Mouse (Mus musculus) kidney, postnatal 0 days (tissue): Measurements from ENCODE around the gene Sik3. TPM values are rescaled to one million over a fixed set of nuclear protein-coding genes. Genes with fewer than 3 reads are reported as not detected.

Experiments
- ATAC-seq: fragments of 200-750 bp; cut with Nextera tagmentation; replicated peaks from 2 replicates; pipeline ENCODE4 v1.8.0; 2017; ENCODE audit warnings: low read depth, moderate number of reproducible peaks, moderate TSS enrichment, moderate library complexity; ENCODE audit not compliant: low FRiP score
- DNase-seq: peaks from one replicate; pipeline ENCODE4 v3.0.0-alpha.2; 2016; ENCODE audit warnings: low spot score
- H3K27ac ChIP-seq: fragments of 300-500 bp; sonication (generic); 2 replicates; pipeline ENCODE4 v1.5.1; 2014; ENCODE audit warnings: mild to moderate bottlenecking
- H3K27me3 ChIP-seq: fragments of 300-500 bp; sonication (generic); 2 replicates; pipeline ENCODE4 v1.6.1; 2014; ENCODE audit warnings: low read length, mixed read lengths; ENCODE audit not compliant: insufficient read depth
- H3K36me3 ChIP-seq: fragments of 300-500 bp; sonication (generic); 2 replicates; pipeline ENCODE4 v1.6.1; 2014; ENCODE audit warnings: low read length, mixed read lengths; ENCODE audit not compliant: insufficient read depth
- H3K4me1 ChIP-seq: fragments of 300-500 bp; sonication (generic); replicated peaks from 2 replicates; pipeline ENCODE4 v1.6.1; 2014; ENCODE audit warnings: antibody characterized with exemption, low read length, mixed read lengths; ENCODE audit not compliant: insufficient read depth
- H3K4me2 ChIP-seq: fragments of 300-500 bp; sonication (generic); 2 replicates; pipeline ENCODE4 v1.6.1; 2014; ENCODE audit warnings: mild to moderate bottlenecking, low read length, moderate library complexity, mixed read lengths
- H3K4me3 ChIP-seq: fragments of 300-500 bp; sonication (generic); replicated peaks from 2 replicates; pipeline ENCODE4 v1.5.1; 2014; ENCODE audit warnings: low read depth, low read length
- H3K9ac ChIP-seq: fragments of 300-500 bp; sonication (generic); 2 replicates; pipeline ENCODE4 v1.6.1; 2014; ENCODE audit warnings: low read depth, low read length
- H3K9me3 ChIP-seq: fragments of 300-500 bp; sonication (generic); replicated peaks from 2 replicates; pipeline ENCODE4 v1.6.1; 2016; ENCODE audit warnings: low read length, inconsistent platforms, mixed read lengths
- CTCF ChIP-seq: IDR thresholded peaks from 2 replicates; pipeline ENCODE4 v1.5.1; 2016; ENCODE audit warnings: antibody characterized with exemption, low read depth, mild to moderate bottlenecking, moderate library complexity
- WGBS: fragments of 180-500 bp; shearing (Covaris S2); extraction: QIAGEN DNeasy Blood & Tissue Kit; methylation state at CpG from one replicate; pipeline ENCODE4 v1.1.7; 2014; 5-methylcytosine and 5-hydroxymethylcytosine counted together
- polyA plus RNA-seq: library from polyadenylated mRNA; unstranded; fragments of >200 nt; fragmentation: Nextera tagmentation; extraction: Ambion mirVana; gene quantifications from 2 replicates; pipeline ENCODE4 v1.2.1, GENCODE M21; 2015

Sik3 gene
- polyA plus RNA-seq, 1 experiment from 2014 or later: 12.5 TPM

- Histone ChIP-seq H3K36me3 (no peaks in the 10 kb centered on the region), H3K27ac (peak overlapping the region; percentile 44), H3K9ac (no peak overlapping the region), H3K27me3 (no peaks in the 10 kb centered on the region), H3K4me1 (peaks cover 5% of the 10 kb centered on the region), H3K4me2 (no peak overlapping the region), H3K9me3 (no peaks in the 10 kb centered on the region), H3K4me3 (no peak overlapping the region)
- peak; percentile 94 for DNase-seq
- ATAC-seq: peak; percentile 89
- no peak for TF ChIP-seq CTCF
- 8% methylated on average over 6 of the region's 6 CpGs for WGBS
These were observed 107.4 kb downstream of the Sik3 start for GRCm38 (mm10) chr9:46119943-46120441.

- Histone ChIP-seq H3K27ac (peak overlapping the region; percentile 44), H3K4me1 (peaks cover 5% of the 10 kb centered on the region), H3K4me2 (no peak overlapping the region), H3K9me3 (no peaks in the 10 kb centered on the region), H3K27me3 (no peaks in the 10 kb centered on the region), H3K36me3 (no peaks in the 10 kb centered on the region), H3K9ac (no peak overlapping the region), H3K4me3 (no peak overlapping the region)
- DNase-seq (no peak), ATAC-seq (no peak)
- WGBS: 79% methylated on average over 6 of the region's 6 CpGs
- TF ChIP-seq CTCF: no peak
These were observed 108.0 kb downstream of the Sik3 start for GRCm38 (mm10) chr9:46120468-46121253.

- DNase-seq (no peak), ATAC-seq (no peak)
- no peak for TF ChIP-seq CTCF
- 76% methylated on average over 4 of the region's 4 CpGs for WGBS
- no peak overlapping the region for H3K4me2 ChIP-seq
- H3K9me3 ChIP-seq: no peaks in the 10 kb centered on the region
- no peak overlapping the region for H3K9ac ChIP-seq
- no peak overlapping the region for H3K4me3 ChIP-seq
- H3K27me3 ChIP-seq: no peaks in the 10 kb centered on the region
- no peak overlapping the region; the same call in 1 of the 2 replicates for H3K27ac ChIP-seq
- H3K36me3 ChIP-seq: no peaks in the 10 kb centered on the region
- H3K4me1 ChIP-seq: peaks cover 5% of the 10 kb centered on the region
These were observed 108.9 kb downstream of the Sik3 start for GRCm38 (mm10) chr9:46121486-46121885.

- DNase-seq (peak; percentile 43), ATAC-seq (no peak)
- no peak overlapping the region for H3K9ac ChIP-seq
- H3K27me3 ChIP-seq: no peaks in the 10 kb centered on the region
- H3K4me3 ChIP-seq: no peak overlapping the region
- no peak overlapping the region for H3K4me2 ChIP-seq
- no peaks in the 10 kb centered on the region for H3K9me3 ChIP-seq
- peak overlapping the region; percentile 48 for H3K27ac ChIP-seq
- H3K36me3 ChIP-seq: no peaks in the 10 kb centered on the region
- H3K4me1 ChIP-seq: peaks cover 10% of the 10 kb centered on the region
- no peak for TF ChIP-seq CTCF
- WGBS: 53% methylated on average over 9 of the region's 9 CpGs
These were observed 110.1 kb downstream of the Sik3 start for GRCm38 (mm10) chr9:46122731-46123130.

GRCm38 (mm10) chr9:46126295-46126694, 113.7 kb downstream of the Sik3 start:
- Histone ChIP-seq H3K36me3 (0 out of 2 replicates have a peak, but pooled peaks cover 6% of the 10 kb centered on the region), H3K4me2 (no peak overlapping the region), H3K9ac (no peak overlapping the region), H3K27ac (no peak overlapping the region), H3K9me3 (no peaks in the 10 kb centered on the region), H3K27me3 (no peaks in the 10 kb centered on the region), H3K4me1 (0 out of 2 replicates have a peak, but pooled peaks cover 5% of the 10 kb centered on the region), H3K4me3 (no peak overlapping the region)
- peak; percentile 59 for DNase-seq
- TF ChIP-seq CTCF: no peak
- 0 out of 2 replicates have a peak, but pooled peaks have one; percentile 43 for ATAC-seq
- WGBS: 39% methylated on average over 2 of the region's 2 CpGs

- no peak overlapping the region for H3K4me2 ChIP-seq
- H3K9ac ChIP-seq: no peak overlapping the region
- no peak overlapping the region for H3K27ac ChIP-seq
- no peak overlapping the region for H3K4me3 ChIP-seq
- TF ChIP-seq CTCF: no peak
- no peaks in the 10 kb centered on the region for H3K9me3 ChIP-seq
- DNase-seq (no peak), ATAC-seq (no peak)
- 0 out of 2 replicates have a peak, but pooled peaks cover 9% of the 10 kb centered on the region for H3K36me3 ChIP-seq
- WGBS: 52% methylated on average over 5 of the region's 5 CpGs
- H3K4me1 ChIP-seq: 0 out of 2 replicates have a peak, but pooled peaks cover 5% of the 10 kb centered on the region
- no peaks in the 10 kb centered on the region for H3K27me3 ChIP-seq
These were observed 114.7 kb downstream of the Sik3 start for GRCm38 (mm10) chr9:46127326-46127725.
